Mouse (Mus musculus) neutrophil, adult 5-6 weeks (primary cell): Measurements from ENCODE around the gene Papss2. TPM values are rescaled to one million over a fixed set of nuclear protein-coding genes. Genes with fewer than 3 reads are reported as not detected.

Experiments
- ATAC-seq: fragments of 151-379, 151-347 bp; 2 replicates; pipeline ENCODE4 v1.8.0; 2017; ENCODE audit warnings: mild to moderate bottlenecking, moderate TSS enrichment; ENCODE audit not compliant: insufficient number of reproducible peaks, poor library complexity, low FRiP score, severe bottlenecking; ENCODE audit errors: extremely low read depth
- total RNA-seq: library from RNA; stranded (forward); fragments of 200-1000 nt; gene quantifications from 2 replicates; pipeline ENCODE4 v1.2.3, GENCODE M21; 2017

Gene Papss2
- 0.74 and 1.0 TPM in 2 replicates for total RNA-seq

DNA sequence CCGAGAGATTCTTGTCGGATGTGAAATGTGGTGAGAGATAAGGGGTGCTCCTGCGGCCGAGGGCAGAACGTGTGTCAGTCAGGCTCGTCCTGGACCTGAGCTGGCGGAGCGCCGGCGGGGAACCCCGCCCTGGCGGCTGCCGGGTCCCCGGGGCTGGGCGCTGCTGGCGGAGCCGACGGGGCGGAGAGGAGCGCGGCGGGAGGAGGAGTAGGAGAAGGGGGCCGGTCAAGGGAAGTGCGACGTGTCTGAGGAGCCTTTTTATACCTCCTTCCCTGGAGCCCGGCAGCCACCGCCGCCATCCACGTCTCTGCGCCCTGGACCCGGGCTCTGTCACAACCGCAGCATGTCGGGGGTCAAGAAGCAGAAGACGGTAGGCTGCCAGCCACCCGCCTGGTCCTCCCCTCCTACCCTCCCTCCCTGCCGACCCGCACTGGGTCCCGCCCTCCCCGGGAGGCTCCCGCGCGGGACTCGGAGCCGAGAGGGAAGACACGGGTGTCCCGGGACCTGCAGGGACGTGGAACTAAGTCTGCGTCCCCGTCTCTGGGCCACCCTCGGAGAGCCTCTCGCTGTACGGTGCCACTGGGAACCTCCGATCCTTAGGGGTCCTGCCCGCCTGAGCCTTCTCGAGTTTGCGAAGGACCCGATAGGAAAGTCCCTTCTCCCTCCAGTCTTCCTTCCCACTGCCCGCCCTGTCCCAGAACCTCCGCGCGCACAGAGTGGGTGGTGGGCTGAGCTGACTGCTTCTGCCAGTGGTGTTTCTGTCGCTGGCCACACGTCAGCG, at the start of gene Papss2:
Gene Papss2, plus strand, starts transcription at position 285 of the 781 bp plus-strand sequence.
- ATAC-seq, result peak; percentile 37; the same call in 1 of the 2 replicates

- no peak for ATAC-seq
These were observed 48.2 kb upstream of the Papss2 start for GRCm38 (mm10) chr19:32547396-32547795.

GRCm38 (mm10) chr19:32548202-32548601, 47.4 kb upstream of the Papss2 start:
- ATAC-seq, result no peak

DNA sequence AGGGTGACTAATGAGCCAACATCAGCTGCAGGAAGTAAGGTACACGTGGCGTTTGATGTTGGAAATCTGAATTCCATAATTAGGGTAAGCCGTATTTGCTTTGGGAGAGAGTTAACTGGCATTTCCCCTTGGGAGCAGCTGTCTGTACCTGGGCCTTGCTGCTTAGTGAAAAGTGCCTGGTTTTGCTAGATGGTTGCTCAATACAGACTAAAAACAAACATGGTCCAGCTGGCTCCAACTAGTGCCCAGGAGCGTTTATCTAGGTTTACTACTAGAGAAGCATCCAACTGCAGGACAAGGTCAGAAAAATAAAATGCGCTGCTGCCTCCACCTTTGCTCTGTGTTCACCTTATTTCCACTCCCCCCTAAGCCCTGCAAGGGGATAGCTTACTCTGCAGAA, 45.1 kb upstream of the Papss2 start:
- no peak for ATAC-seq

DNA sequence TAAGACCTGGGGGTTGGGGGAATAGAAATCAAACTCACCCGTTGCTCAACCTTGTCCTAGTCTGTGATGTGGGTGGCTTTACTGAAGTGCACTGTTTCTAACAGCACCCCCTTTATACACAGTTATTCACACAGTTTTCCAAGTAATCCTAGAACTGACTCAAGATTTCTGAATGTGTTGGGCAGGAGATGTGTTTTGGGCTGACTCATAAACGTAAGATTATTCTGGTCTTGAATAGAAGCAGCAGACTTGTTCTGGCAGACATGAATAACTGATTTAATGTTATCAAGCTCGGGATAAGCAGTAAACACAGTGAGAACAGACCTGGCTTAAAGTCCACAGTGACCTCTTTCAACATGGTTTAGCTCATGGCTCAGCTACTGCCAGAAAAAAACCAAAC, 44.1 kb upstream of the Papss2 start:
- ATAC-seq, result no peak

- ATAC-seq, result no peak
These were observed 43.5 kb upstream of the Papss2 start for GRCm38 (mm10) chr19:32552106-32552505.

GRCm38 (mm10) chr19:32553310-32553709, 42.3 kb upstream of the Papss2 start:
- no peak for ATAC-seq

GRCm38 (mm10) chr19:32555257-32555656, 40.3 kb upstream of the Papss2 start:
- ATAC-seq, result no peak

DNA sequence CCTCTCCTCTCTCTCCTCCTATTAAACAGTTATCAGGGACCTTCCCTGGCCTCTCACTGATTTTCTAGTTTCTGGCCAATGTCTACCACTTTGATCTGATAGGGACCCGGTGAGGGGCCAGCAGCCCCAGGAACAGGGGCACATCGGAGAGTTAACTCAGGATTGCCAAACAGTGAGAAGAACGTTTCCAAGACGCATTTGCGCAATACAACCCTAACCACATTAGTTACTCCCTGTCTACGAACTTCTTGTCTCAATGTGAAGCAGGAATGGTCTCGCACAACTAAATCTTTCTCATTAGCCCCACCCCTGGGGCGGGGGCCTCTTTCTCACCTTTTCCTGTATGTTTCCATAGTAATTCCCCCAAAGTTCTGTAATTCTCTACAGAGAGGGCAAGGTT, 28.6 kb upstream of the Papss2 start:
- ATAC-seq, result no peak

GRCm38 (mm10) chr19:32567447-32567846, 28.1 kb upstream of the Papss2 start:
- peak; percentile 64 for ATAC-seq

- no peak for ATAC-seq
These were observed 27.1 kb upstream of the Papss2 start for GRCm38 (mm10) chr19:32568470-32568869.

GRCm38 (mm10) chr19:32568961-32569653, 26.5 kb upstream of the Papss2 start:
- no peak for ATAC-seq

DNA sequence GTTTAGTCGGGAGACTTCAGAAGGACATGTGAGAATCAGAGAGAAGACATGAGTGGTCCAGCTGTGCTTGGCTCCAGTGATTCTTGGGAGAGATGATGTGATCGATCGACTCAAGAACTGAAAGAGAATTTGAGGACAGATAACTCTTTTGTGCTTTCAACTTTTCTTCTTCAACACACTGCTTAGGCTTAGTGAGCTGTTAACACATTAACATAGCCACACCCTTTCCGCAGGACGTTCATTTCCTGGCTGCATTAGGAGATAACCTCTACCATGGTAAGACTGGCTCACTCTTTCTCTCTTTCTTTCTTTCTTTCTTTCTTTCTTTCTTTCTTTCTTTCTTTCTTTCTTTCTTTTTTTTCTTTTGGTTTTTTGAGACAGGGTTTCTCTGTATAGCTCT, 25.9 kb upstream of the Papss2 start:
- ATAC-seq, result no peak

- ATAC-seq, result no peak
These were observed 23.4 kb upstream of the Papss2 start for GRCm38 (mm10) chr19:32572191-32572590.

DNA sequence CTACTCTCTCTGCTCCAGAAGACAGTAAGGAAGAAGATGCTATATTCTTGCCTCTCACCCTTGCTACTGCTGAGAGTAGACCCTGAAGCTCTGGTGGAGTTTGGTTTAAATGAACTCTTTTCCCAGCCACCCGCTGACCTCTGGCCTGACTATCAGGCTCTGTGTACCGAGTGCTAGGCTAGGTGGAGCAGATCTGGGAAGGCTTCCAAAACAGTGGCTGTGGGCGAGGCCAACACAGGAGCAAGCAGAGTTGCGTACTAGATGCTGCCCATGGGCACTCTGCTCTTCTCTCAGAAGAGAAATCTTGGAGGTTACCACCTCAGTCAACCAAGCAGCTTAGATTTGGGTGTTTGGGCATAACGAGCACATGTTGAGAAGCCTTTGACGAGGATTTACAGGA, 22.3 kb upstream of the Papss2 start:
- no peak for ATAC-seq

GRCm38 (mm10) chr19:32574846-32575245, 20.7 kb upstream of the Papss2 start:
- no peak for ATAC-seq

- no peak for ATAC-seq
These were observed 17.8 kb upstream of the Papss2 start for GRCm38 (mm10) chr19:32577749-32578148.

DNA sequence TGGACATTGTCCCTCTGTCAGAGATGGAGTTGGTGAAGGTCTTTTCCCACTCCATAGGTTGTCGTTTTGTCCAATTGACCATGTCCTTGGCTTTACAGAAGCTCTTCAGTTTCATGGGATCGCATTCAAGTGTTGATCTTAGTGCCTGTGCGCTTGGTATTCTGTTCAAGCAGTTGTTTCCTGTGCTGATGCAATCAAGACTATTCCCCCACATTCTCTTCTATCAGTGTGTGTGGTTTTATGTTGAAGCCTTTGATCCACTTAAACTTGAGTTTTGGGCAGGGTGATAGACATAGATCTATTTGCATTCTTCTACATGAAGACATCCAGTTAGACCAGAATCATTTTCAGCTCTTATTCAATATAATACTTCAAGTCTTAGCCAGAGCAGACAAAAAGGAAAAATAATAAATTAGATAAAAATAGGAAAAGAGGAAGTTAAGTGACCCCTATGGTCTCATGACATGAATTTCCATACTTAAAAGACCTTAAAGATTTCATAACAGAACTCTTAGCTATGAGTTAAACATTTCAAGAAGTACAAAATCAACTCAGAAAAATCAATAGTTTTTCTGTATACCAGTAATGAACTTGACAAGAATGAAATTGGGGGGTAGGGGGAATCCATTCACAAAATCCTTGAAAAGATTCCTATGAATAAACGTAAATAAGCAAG, 12.4 kb upstream of the Papss2 start:
- ATAC-seq, result no peak

DNA sequence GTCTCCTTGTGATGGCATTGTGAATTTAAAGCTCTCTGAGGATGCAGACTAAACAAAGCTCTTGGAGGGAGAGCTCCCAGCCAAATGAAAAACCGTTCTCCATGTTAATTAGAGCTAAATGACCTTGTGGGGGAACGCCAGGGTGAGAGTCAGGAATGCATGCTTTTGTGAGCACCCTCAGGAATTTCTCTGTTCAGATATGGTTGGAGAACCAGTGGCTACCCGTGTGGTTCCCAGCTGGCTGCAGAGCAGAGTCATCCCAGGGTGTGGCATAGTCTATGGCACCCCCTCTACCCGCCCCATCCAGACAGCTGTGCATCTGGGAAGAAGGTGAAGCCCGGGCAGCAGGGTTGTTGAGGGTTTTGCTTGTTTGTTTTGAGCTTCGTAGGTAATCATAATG, 7.9 kb upstream of the Papss2 start:
- ATAC-seq, result no peak

GRCm38 (mm10) chr19:32592749-32593148, 2.8 kb upstream of the Papss2 start:
- ATAC-seq, result no peak
